Mouse (Mus musculus): ENCODE data around the gene Toe1. TPM values are rescaled to one million over a fixed set of nuclear protein-coding genes. Genes with fewer than 3 reads are reported as not detected.
"Not testable (repeated sequence)": the region's sequence is repeated elsewhere in the genome, so short reads cannot be mapped to it uniquely, and the experiment has no call there.

Gene Toe1
- polyA plus RNA-seq, 1 experiment = 23.4 TPM

- TF ChIP-seq FOSL1 (IDR thresholded peaks at IDR 0.05; ENCODE audit: insufficient read depth, low read length, poor library complexity, severe bottlenecking) (no peak), CEBPB (IDR thresholded peaks at IDR 0.05; ENCODE audit: low read depth) (no peak), CTCF (IDR thresholded peaks at IDR 0.05; ENCODE audit: control insufficient read depth, insufficient read depth, insufficient read length) (no peak), MYOG (IDR thresholded peaks at IDR 0.05; ENCODE audit: control insufficient read depth, extremely low read depth, insufficient read length) (no peak), USF1 (IDR thresholded peaks at IDR 0.05; ENCODE audit: low read depth) (no peak), MAX (IDR thresholded peaks at IDR 0.05) (no peak), MYOD1 (IDR thresholded peaks at IDR 0.05; ENCODE audit: control insufficient read depth, insufficient read length, low read depth) (no peak)
- Histone ChIP-seq H3K36me3 (ENCODE audit: control insufficient read depth, insufficient read depth) (no peaks in the 10 kb centered on the region), H3K27me3 (ENCODE audit: control insufficient read depth, insufficient read depth, insufficient read length) (peaks cover 15% of the 10 kb centered on the region), H3K79me3 (ENCODE audit: low read depth) (no peaks in the 10 kb centered on the region), H3K79me2 (ENCODE audit: control insufficient read depth, insufficient read depth) (no peaks in the 10 kb centered on the region), H3K4me3 (ENCODE audit: insufficient read depth, poor library complexity, severe bottlenecking) (no peak overlapping the region), H3ac (ENCODE audit: control insufficient read depth, insufficient read length, low read depth) (no peak overlapping the region)
Measured at GRCm38 (mm10) chr4:116840841-116841240, 33.4 kb upstream of the Toe1 start.

- H3K27me3 ChIP-seq (ENCODE audit: control insufficient read depth, insufficient read depth, insufficient read length) = peaks cover 15% of the 10 kb centered on the region
- H3ac ChIP-seq (ENCODE audit: control insufficient read depth, insufficient read length, low read depth); H3K79me2 ChIP-seq (ENCODE audit: control insufficient read depth, insufficient read depth); H3K79me3 ChIP-seq (ENCODE audit: low read depth); H3K4me3 ChIP-seq (ENCODE audit: insufficient read depth, poor library complexity, severe bottlenecking); H3K36me3 ChIP-seq (ENCODE audit: control insufficient read depth, insufficient read depth): not testable (repeated sequence)
Measured at GRCm38 (mm10) chr4:116840096-116840495, 32.7 kb upstream of the Toe1 start.

- Histone ChIP-seq H3K79me2 (ENCODE audit: control insufficient read depth, insufficient read depth) (no peaks in the 10 kb centered on the region), H3ac (ENCODE audit: control insufficient read depth, insufficient read length, low read depth) (no peak overlapping the region), H3K27me3 (ENCODE audit: control insufficient read depth, insufficient read depth, insufficient read length) (peaks cover 15% of the 10 kb centered on the region), H3K4me3 (ENCODE audit: insufficient read depth, poor library complexity, severe bottlenecking) (no peak overlapping the region), H3K36me3 (ENCODE audit: control insufficient read depth, insufficient read depth) (no peaks in the 10 kb centered on the region), H3K79me3 (ENCODE audit: low read depth) (no peaks in the 10 kb centered on the region)
- TF ChIP-seq USF1 (IDR thresholded peaks at IDR 0.05; ENCODE audit: low read depth) = no peak
- no peak for TF ChIP-seq MAX (IDR thresholded peaks at IDR 0.05)
- no peak for TF ChIP-seq CEBPB (IDR thresholded peaks at IDR 0.05; ENCODE audit: low read depth)
- TF ChIP-seq MYOD1 (IDR thresholded peaks at IDR 0.05; ENCODE audit: control insufficient read depth, insufficient read length, low read depth) = no peak
- no peak for TF ChIP-seq MYOG (IDR thresholded peaks at IDR 0.05; ENCODE audit: control insufficient read depth, extremely low read depth, insufficient read length)
- no peak for TF ChIP-seq CTCF (IDR thresholded peaks at IDR 0.05; ENCODE audit: control insufficient read depth, insufficient read depth, insufficient read length)
- no peak for TF ChIP-seq FOSL1 (IDR thresholded peaks at IDR 0.05; ENCODE audit: insufficient read depth, low read length, poor library complexity, severe bottlenecking)
Measured at GRCm38 (mm10) chr4:116838999-116839398, 31.6 kb upstream of the Toe1 start.

- no peak overlapping the region for H3ac ChIP-seq (ENCODE audit: control insufficient read depth, insufficient read length, low read depth)
- no peaks in the 10 kb centered on the region for H3K79me3 ChIP-seq (ENCODE audit: low read depth)
- no peak for TF ChIP-seq MYOG (IDR thresholded peaks at IDR 0.05; ENCODE audit: control insufficient read depth, extremely low read depth, insufficient read length)
- no peak for TF ChIP-seq MAX (IDR thresholded peaks at IDR 0.05)
- no peak for TF ChIP-seq USF1 (IDR thresholded peaks at IDR 0.05; ENCODE audit: low read depth)
- TF ChIP-seq CEBPB (IDR thresholded peaks at IDR 0.05; ENCODE audit: low read depth) = no peak
- no peak for TF ChIP-seq FOSL1 (IDR thresholded peaks at IDR 0.05; ENCODE audit: insufficient read depth, low read length, poor library complexity, severe bottlenecking)
- no peak for TF ChIP-seq CTCF (IDR thresholded peaks at IDR 0.05; ENCODE audit: control insufficient read depth, insufficient read depth, insufficient read length)
- no peak for TF ChIP-seq MYOD1 (IDR thresholded peaks at IDR 0.05; ENCODE audit: control insufficient read depth, insufficient read length, low read depth)
- H3K27me3 ChIP-seq (ENCODE audit: control insufficient read depth, insufficient read depth, insufficient read length) = peaks cover 33% of the 10 kb centered on the region
- no peaks in the 10 kb centered on the region for H3K36me3 ChIP-seq (ENCODE audit: control insufficient read depth, insufficient read depth)
- H3K4me3 ChIP-seq (ENCODE audit: insufficient read depth, poor library complexity, severe bottlenecking) = no peak overlapping the region
- H3K79me2 ChIP-seq (ENCODE audit: control insufficient read depth, insufficient read depth) = no peaks in the 10 kb centered on the region
Measured at GRCm38 (mm10) chr4:116830070-116830368, 22.6 kb upstream of the Toe1 start.

- H3K27me3 ChIP-seq (ENCODE audit: control insufficient read depth, insufficient read depth, insufficient read length) = peaks cover 33% of the 10 kb centered on the region
- H3K79me2 ChIP-seq (ENCODE audit: control insufficient read depth, insufficient read depth) = no peaks in the 10 kb centered on the region
- TF ChIP-seq CTCF (IDR thresholded peaks at IDR 0.05; ENCODE audit: control insufficient read depth, insufficient read depth, insufficient read length) = no peak
- no peak for TF ChIP-seq FOSL1 (IDR thresholded peaks at IDR 0.05; ENCODE audit: insufficient read depth, low read length, poor library complexity, severe bottlenecking)
- no peak for TF ChIP-seq CEBPB (IDR thresholded peaks at IDR 0.05; ENCODE audit: low read depth)
- TF ChIP-seq MYOG (IDR thresholded peaks at IDR 0.05; ENCODE audit: control insufficient read depth, extremely low read depth, insufficient read length) = no peak
- no peak for TF ChIP-seq USF1 (IDR thresholded peaks at IDR 0.05; ENCODE audit: low read depth)
- TF ChIP-seq MYOD1 (IDR thresholded peaks at IDR 0.05; ENCODE audit: control insufficient read depth, insufficient read length, low read depth) = no peak
- TF ChIP-seq MAX (IDR thresholded peaks at IDR 0.05) = no peak
- H3K36me3 ChIP-seq (ENCODE audit: control insufficient read depth, insufficient read depth) = no peaks in the 10 kb centered on the region
- no peak overlapping the region for H3ac ChIP-seq (ENCODE audit: control insufficient read depth, insufficient read length, low read depth)
- no peaks in the 10 kb centered on the region for H3K79me3 ChIP-seq (ENCODE audit: low read depth)
- no peak overlapping the region for H3K4me3 ChIP-seq (ENCODE audit: insufficient read depth, poor library complexity, severe bottlenecking)
Measured at GRCm38 (mm10) chr4:116829364-116830069, 22.1 kb upstream of the Toe1 start.

GRCm38 (mm10) chr4:116827819-116828218 is 20.4 kb upstream of the Toe1 start:
- Histone ChIP-seq H3K4me3 (ENCODE audit: insufficient read depth, poor library complexity, severe bottlenecking) (no peak overlapping the region), H3K27me3 (ENCODE audit: control insufficient read depth, insufficient read depth, insufficient read length) (peaks cover 29% of the 10 kb centered on the region), H3K79me2 (ENCODE audit: control insufficient read depth, insufficient read depth) (no peaks in the 10 kb centered on the region), H3K36me3 (ENCODE audit: control insufficient read depth, insufficient read depth) (no peaks in the 10 kb centered on the region), H3K79me3 (ENCODE audit: low read depth) (no peaks in the 10 kb centered on the region), H3ac (ENCODE audit: control insufficient read depth, insufficient read length, low read depth) (no peak overlapping the region)
- TF ChIP-seq CTCF (IDR thresholded peaks at IDR 0.05; ENCODE audit: control insufficient read depth, insufficient read depth, insufficient read length) (no peak), MAX (IDR thresholded peaks at IDR 0.05) (no peak), USF1 (IDR thresholded peaks at IDR 0.05; ENCODE audit: low read depth) (no peak), FOSL1 (IDR thresholded peaks at IDR 0.05; ENCODE audit: insufficient read depth, low read length, poor library complexity, severe bottlenecking) (no peak), MYOG (IDR thresholded peaks at IDR 0.05; ENCODE audit: control insufficient read depth, extremely low read depth, insufficient read length) (no peak), MYOD1 (IDR thresholded peaks at IDR 0.05; ENCODE audit: control insufficient read depth, insufficient read length, low read depth) (no peak), CEBPB (IDR thresholded peaks at IDR 0.05; ENCODE audit: low read depth) (no peak)
